Mouse (Mus musculus) Patski (cell line): ENCODE measurements around the gene Sae1. TPM values are rescaled to one million over a fixed set of nuclear protein-coding genes. Genes with fewer than 3 reads are reported as not detected.

Source experiments
- ATAC-seq: fragments of 100-300 bp; one replicate; pipeline ENCODE4 v1.8.0; 2021
- CTCF ChIA-PET: fragments of 350-600 bp; sonication (Branson Sonifier 250); formaldehyde crosslinking; loops from one replicate; lab custom pipeline; 2022; ENCODE audit warnings: inconsistent platforms; lab: Charles Lee
- POLR2A ChIA-PET: fragments of 350-600 bp; sonication (Branson Sonifier 250); formaldehyde crosslinking; loops from one replicate; lab custom pipeline; 2022; ENCODE audit warnings: antibody characterized with exemption, inconsistent platforms; lab: Charles Lee
- DNase-seq: peaks from one replicate; pipeline ENCODE4 v3.0.0-alpha.2; 2011; ENCODE audit warnings: low read depth, low spot score
- H3K27me3 ChIP-seq: fragments of 371-371 bp; one replicate; pipeline ENCODE4 v1.5.1; 2021
- CTCF ChIP-seq: fragments of 100-300 bp; IDR thresholded peaks from one replicate; pipeline ENCODE4 v1.5.1; 2021
- in situ Hi-C: fragments of 300-500 bp; cut with MboI; formaldehyde crosslinking; loops from 3 replicates; pipeline ENCODE4 v1.11.1; 2018; ENCODE audit warnings: low pct_unique_long_range_greater_than_20kb, mixed read lengths
- polyA plus RNA-seq: library from polyadenylated mRNA; unstranded; gene quantifications from one replicate; pipeline ENCODE4 v1.2.3, GENCODE M21; 2021

Sae1 gene
- polyA plus RNA-seq, 1 experiment from 2014 or later = 244 TPM

- ChIA-PET POLR2A (interaction anchor here (0.6 kb wide), 1 partner anchor 730 kb away, joined by 3 read pairs; no protein-coding TSS in a partner anchor), CTCF (interaction anchor here (0.7 to 1.3 kb wide), 3 partner anchors 8 to 11 kb away, joined by 3 to 7 read pairs (median 4); no protein-coding TSS in a partner anchor)
- in situ Hi-C loops = no loop called here
- no peak for TF ChIP-seq CTCF
- H3K27me3 ChIP-seq = no peaks in the 10 kb centered on the region
- ATAC-seq (peak; percentile 82), DNase-seq (peak; percentile 91)
Measured at GRCm38 (mm10) chr7:16286026-16286961, 101.3 kb downstream of the Sae1 start, which contains the start of gene Ccdc9. Ccdc9 (minus strand) TSS chr7:16286795.

GRCm38 (mm10) chr7:16285450-16286025 is 102.1 kb downstream of the Sae1 start:
- CTCF ChIA-PET = interaction anchor here (0.7 to 1.3 kb wide), 3 partner anchors 8 to 11 kb away, joined by 3 to 7 read pairs (median 4); no protein-coding TSS in a partner anchor
- H3K27me3 ChIP-seq = no peaks in the 10 kb centered on the region
- ATAC-seq (peak; percentile 72), DNase-seq (no peak)
- in situ Hi-C loops = no loop called here
- POLR2A ChIA-PET = interaction anchor here (0.6 kb wide), 1 partner anchor 731 kb away, joined by 3 read pairs; no protein-coding TSS in a partner anchor
- no peak for TF ChIP-seq CTCF

- TF ChIP-seq CTCF = no peak
- ChIA-PET POLR2A (interaction anchor here (0.6 to 1.3 kb wide), 2 partner anchors 10 to 111 kb away, joined by 3 to 4 read pairs; no protein-coding TSS in a partner anchor), CTCF (interaction anchor here (1.0 to 1.3 kb wide), 2 partner anchors 10 kb away, joined by 4 to 7 read pairs; no protein-coding TSS in a partner anchor)
- H3K27me3 ChIP-seq = no peaks in the 10 kb centered on the region
- ATAC-seq (no peak), DNase-seq (no peak)
- in situ Hi-C loops = no loop called here
Measured at GRCm38 (mm10) chr7:16284904-16285303, 102.7 kb downstream of the Sae1 start.

- TF ChIP-seq CTCF = no peak
- DNase-seq (no peak), ATAC-seq (no peak)
- H3K27me3 ChIP-seq = no peaks in the 10 kb centered on the region
- ChIA-PET CTCF (no interaction called here), POLR2A (interaction anchor here (0.6 to 1.3 kb wide), 2 partner anchors 9 to 96 kb away, joined by 3 to 4 read pairs; no protein-coding TSS in a partner anchor)
- in situ Hi-C loops = no loop called here
Measured at GRCm38 (mm10) chr7:16284001-16284400, 103.6 kb downstream of the Sae1 start.

DNA sequence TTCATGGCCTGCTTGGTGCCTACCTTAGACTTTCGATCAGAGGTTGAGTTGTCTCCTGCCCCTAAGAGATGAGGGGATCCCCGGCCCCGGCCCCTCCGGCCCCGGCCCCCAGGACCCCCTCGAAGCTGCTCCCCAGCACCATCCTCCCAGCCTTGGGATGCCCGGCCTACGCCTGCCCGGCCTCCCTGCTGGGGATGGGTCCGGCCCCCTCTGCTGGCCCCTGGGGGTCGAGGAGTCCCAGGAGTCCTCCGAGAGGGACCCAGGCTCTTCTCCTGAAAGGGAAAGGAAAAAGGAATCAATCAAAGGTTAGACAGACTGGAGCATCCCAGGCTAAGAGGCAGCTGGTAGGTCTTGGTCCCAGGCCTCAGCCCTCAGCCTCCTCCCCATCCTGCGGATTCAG is 105.3 kb downstream of the Sae1 start:
- POLR2A ChIA-PET = no interaction called here
- CTCF ChIA-PET = interaction anchor here (1.6 kb wide), 1 partner anchor 12 kb away, joined by 5 read pairs; no protein-coding TSS in a partner anchor
- TF ChIP-seq CTCF = no peak
- ATAC-seq = no peak
- in situ Hi-C loops = no loop called here
- DNase-seq = no peak
- H3K27me3 ChIP-seq = no peaks in the 10 kb centered on the region

DNA sequence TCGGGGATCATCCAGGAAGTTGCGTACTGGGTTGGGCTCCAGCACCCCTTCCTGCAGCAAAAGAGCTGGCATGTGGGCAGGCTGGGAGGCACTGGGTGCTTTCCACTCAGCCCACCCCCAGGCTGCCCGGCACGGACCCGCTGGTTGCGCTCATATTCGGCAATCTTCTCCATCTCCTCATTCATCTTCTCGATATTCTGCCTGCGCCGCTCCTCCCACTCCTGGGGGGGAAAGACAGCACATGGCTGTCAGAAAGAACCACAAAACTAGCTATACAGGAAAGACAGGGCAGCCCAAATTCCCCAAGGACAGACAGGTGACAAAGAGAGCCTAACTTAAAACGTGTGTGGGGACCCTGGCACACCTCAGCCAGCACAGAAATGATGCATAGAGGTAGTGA is 106.9 kb downstream of the Sae1 start:
- no peak for DNase-seq
- ATAC-seq = no peak
- CTCF ChIA-PET = interaction anchor here (1.6 kb wide), 1 partner anchor 14 kb away, joined by 5 read pairs; no protein-coding TSS in a partner anchor
- in situ Hi-C loops = no loop called here
- TF ChIP-seq CTCF = no peak
- POLR2A ChIA-PET = no interaction called here
- no peaks in the 10 kb centered on the region for H3K27me3 ChIP-seq

DNA sequence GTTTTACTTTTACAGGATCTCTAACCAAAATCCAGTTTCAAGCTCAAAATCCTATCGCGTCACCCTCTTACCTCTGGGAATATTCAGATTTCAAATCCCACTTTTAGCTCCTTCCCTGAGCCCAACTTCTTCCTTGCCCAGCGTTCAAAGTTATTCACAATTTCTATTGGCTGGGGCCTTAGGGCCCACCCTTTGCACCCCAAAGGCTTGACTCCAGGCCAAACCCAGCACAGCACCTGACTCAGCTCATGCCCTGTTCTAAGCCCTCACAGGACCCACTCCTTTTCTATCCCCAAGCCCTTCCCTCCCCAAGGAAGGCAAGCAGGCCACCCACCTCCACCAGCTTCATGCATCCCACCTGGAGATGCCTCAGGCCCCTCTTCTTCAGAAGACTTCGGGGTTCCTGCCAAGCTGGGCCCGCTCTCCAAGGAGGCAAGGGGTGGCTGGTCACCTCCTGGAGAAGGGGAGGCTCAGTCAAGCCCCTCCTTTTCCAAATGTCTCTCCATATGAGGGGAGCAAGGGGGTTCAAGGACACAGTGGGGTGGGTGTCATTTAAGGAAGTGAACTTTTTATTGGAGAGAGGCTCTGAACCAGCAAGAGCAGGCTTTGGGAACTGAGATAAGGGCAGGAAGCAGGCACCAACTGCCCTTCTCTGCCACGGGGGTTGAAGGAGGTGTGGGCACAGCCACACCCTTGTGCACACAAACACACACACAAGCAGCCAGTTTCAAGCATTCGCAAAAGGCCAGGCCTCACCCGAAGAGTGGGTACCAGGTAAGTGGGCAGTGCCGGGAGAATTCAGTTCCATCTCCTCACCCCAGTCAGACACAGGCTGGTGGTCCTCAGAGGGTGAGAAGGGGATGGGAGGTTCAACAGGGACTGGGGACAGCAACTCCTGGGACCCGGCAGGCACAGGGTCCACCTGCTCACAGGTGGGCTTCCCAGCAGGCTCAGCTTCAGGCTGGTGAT is 112.4 kb downstream of the Sae1 start:
- TF ChIP-seq CTCF = no peak
- ATAC-seq (no peak), DNase-seq (no peak)
- H3K27me3 ChIP-seq = no peaks in the 10 kb centered on the region
- in situ Hi-C loops = no loop called here
- CTCF ChIA-PET = interaction anchor here (0.9 to 1.7 kb wide), 2 partner anchors 11 to 20 kb away, joined by 4 read pairs; no protein-coding TSS in a partner anchor
- POLR2A ChIA-PET = interaction anchor here (1.5 kb wide), 1 partner anchor 9 kb away, joined by 3 read pairs; no protein-coding TSS in a partner anchor

- H3K27me3 ChIP-seq = no peaks in the 10 kb centered on the region
- CTCF ChIA-PET = interaction anchor here (1.0 kb wide), 1 partner anchor 11 kb away, joined by 3 read pairs; no protein-coding TSS in a partner anchor
- no peak for ATAC-seq
- no peak for TF ChIP-seq CTCF
- DNase-seq = no peak
- in situ Hi-C loops = no loop called here
- POLR2A ChIA-PET = no interaction called here
Measured at GRCm38 (mm10) chr7:16273766-16274140, 113.9 kb downstream of the Sae1 start.

GRCm38 (mm10) chr7:16273081-16273765 is 114.4 kb downstream of the Sae1 start, which contains the start of gene Inafm1:
Inafm1 (minus strand) TSS chr7:16273617.
- DNase-seq (no peak), ATAC-seq (peak; percentile 54)
- no peak for TF ChIP-seq CTCF
- CTCF ChIA-PET = interaction anchor here (2.1 kb wide), 1 partner anchor 10 kb away, joined by 12 read pairs; no protein-coding TSS in a partner anchor
- in situ Hi-C loops = no loop called here
- POLR2A ChIA-PET = interaction anchor here (1.5 kb wide), 1 partner anchor 10 kb away, joined by 3 read pairs; no protein-coding TSS in a partner anchor
- no peaks in the 10 kb centered on the region for H3K27me3 ChIP-seq
